In the genomic region with DNA sequence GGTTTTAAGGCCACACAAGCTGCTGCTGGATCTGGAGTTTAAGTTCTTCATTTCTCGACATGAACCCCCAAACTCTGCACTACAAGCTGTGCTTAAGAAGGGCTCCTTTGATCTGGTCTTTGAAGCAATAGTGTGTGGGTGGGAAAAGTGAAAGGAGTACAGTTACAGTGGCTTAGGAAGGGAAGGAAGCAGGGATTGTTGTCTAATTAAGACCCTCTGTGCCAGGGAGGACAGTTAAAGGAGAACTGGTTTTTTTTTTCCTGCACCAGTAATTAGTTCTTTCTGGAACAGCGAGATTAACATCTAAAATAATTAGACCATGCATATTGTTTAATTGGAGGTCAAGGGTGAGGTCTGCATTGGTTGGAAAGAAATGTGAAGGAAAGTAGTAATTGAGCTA, we compare ENCODE assay signal across 13 mouse cellular contexts. TPM values are rescaled to one million over a fixed set of nuclear protein-coding genes. Genes with fewer than 3 reads are reported as not detected.
DNase-seq lines count a peak whose midpoint lies in the region; ATAC-seq and TF ChIP-seq lines count a peak whose summit lies in the region.
"Had no signal": no experiment of that assay in that cellular context is flagged by ENCODE, and none has a peak within 500 bp of the region (broad histone marks: within the 10 kb centered on the region; RNA-seq: fewer than 3 reads in every experiment).

No protein-coding gene starts in this region.

- peaks cover 50% of the 10 kb centered on the region for H3K4me1 ChIP-seq in liver, adult 2 months (ENCODE audit: control insufficient read depth, insufficient read depth, low read length)
- no peaks in the 10 kb centered on the region for H3K4me1 ChIP-seq in intestine, postnatal 0 days (replicated peaks; ENCODE audit: control insufficient read depth, insufficient read depth, low read length)

- no peaks in the 10 kb centered on the region for H3K27me3 ChIP-seq in liver, adult 2 months (ENCODE audit: control insufficient read depth, insufficient read depth, low read length)
- H3K27me3 ChIP-seq in intestine, postnatal 0 days (replicated peaks; ENCODE audit: control insufficient read depth, insufficient read depth, low read length), result no peaks in the 10 kb centered on the region
- H3K27me3 ChIP-seq: limb, embryonic 12.5 days; midbrain, embryonic 15.5 days had no signal

- no peaks in the 10 kb centered on the region for H3K9me3 ChIP-seq in intestine, postnatal 0 days (ENCODE audit: control insufficient read depth)
- H3K9me3 ChIP-seq: limb, embryonic 12.5 days; midbrain, embryonic 15.5 days had no signal

- no peak for TF ChIP-seq POLR2A in liver, adult 2 months (IDR thresholded peaks at IDR 0.05; ENCODE audit: extremely low read depth, insufficient read depth, low read length)

- H3K27ac ChIP-seq in liver, adult 2 months (replicated peaks; ENCODE audit: insufficient read depth, low read depth, low read length), result peak overlapping the region; percentile 73
- H3K27ac ChIP-seq in intestine, postnatal 0 days (ENCODE audit: low read depth, low read length), result no peak overlapping the region
- H3K27ac ChIP-seq: layer of hippocampus, adult 2 months; limb, embryonic 12.5 days; midbrain, embryonic 15.5 days had no signal

- no peak overlapping the region for H3K4me2 ChIP-seq in intestine, postnatal 0 days (replicated peaks; ENCODE audit: low read depth)
- H3K4me2 ChIP-seq: limb, embryonic 12.5 days; midbrain, embryonic 15.5 days had no signal

- WGBS in liver, adult 2 months, result 20% methylated on average over 2 of the region's 2 CpGs
- 54% methylated on average over 2 of the region's 2 CpGs for WGBS in intestine, postnatal 0 days

- peaks cover 22% of the 10 kb centered on the region for H3K36me3 ChIP-seq in liver, adult 2 months (ENCODE audit: control insufficient read depth, insufficient read depth, low read length)
- peaks cover 22% of the 10 kb centered on the region; the same call in 1 of the 2 replicates for H3K36me3 ChIP-seq in intestine, postnatal 0 days (ENCODE audit: control insufficient read depth, insufficient read depth)
- H3K36me3 ChIP-seq: midbrain, embryonic 15.5 days had no signal

- no peak overlapping the region for H3K4me3 ChIP-seq in liver, adult 2 months (ENCODE audit: insufficient read depth, low read depth, low read length)
- H3K4me3 ChIP-seq in intestine, postnatal 0 days (ENCODE audit: low read depth, low read length), result no peak overlapping the region
- H3K4me3 ChIP-seq: layer of hippocampus, adult 2 months; limb, embryonic 12.5 days; midbrain, embryonic 15.5 days had no signal

- no peak for TF ChIP-seq CTCF in liver, adult 2 months (IDR thresholded peaks at IDR 0.05; ENCODE audit: low read depth, low read length)
- no peak for TF ChIP-seq CTCF in intestine, postnatal 0 days (IDR thresholded peaks at IDR 0.05; ENCODE audit: low read depth)

- no peak for ATAC-seq in intestine, postnatal 0 days
- ATAC-seq: midbrain, embryonic 15.5 days had no signal

- H3K79me2 ChIP-seq in liver, adult 2 months (ENCODE audit: control insufficient read depth, insufficient read depth, low read length), result peaks cover 65% of the 10 kb centered on the region

- DNase-seq in embryo, embryonic 11 days, result peak; percentile 19
- DNase-seq in embryo, embryonic 9.5 days (ENCODE audit: extremely low spot score), result no peak
- DNase-seq in liver, adult 2 months (ENCODE audit: extremely low read depth, low read depth, low spot score), result no peak
- DNase-seq in liver, result no peak
- peak; percentile 11 for DNase-seq in forelimb bud, embryonic 11.5 days (ENCODE audit: low read depth, low spot score)
- DNase-seq in retina, embryonic 14.5 days (ENCODE audit: low spot score), result peak; percentile 69
- no peak for DNase-seq in right cerebral cortex, postnatal 4 days
- DNase-seq: cerebellum, adult 9-11 months; right cerebral cortex, postnatal 25 days had no signal

- no peak overlapping the region for H3K9ac ChIP-seq in liver, adult 2 months (ENCODE audit: low read depth, low read length)
- H3K9ac ChIP-seq in intestine, postnatal 0 days (ENCODE audit: low read depth, low read length), result no peak overlapping the region
- H3K9ac ChIP-seq: limb, embryonic 12.5 days; midbrain, embryonic 15.5 days had no signal

RNA-seq across cellular contexts. Expression of a gene that starts 11.2 kb away (rescaled TPM):
- 29.7 and 32.4 TPM in 2 replicates for total RNA-seq in liver, adult 2 months (2014; rRNA removed)
- 13.4 and 22.1 TPM in 2 replicates for polyA plus RNA-seq in liver, adult 2 months (2012; rRNA removed)
- polyA plus RNA-seq in intestine, postnatal 0 days (2015; fragmentation: Nextera tagmentation; extraction: Ambion mirVana), result 42.0 and 55.0 TPM in 2 replicates

Comparison
In these comparisons a context has a peak if more than half of its experiments do, and no peak if none do; other contexts are left out.
1. DNase-seq: peak in embryo, embryonic 11 days (single experiment), forelimb bud, embryonic 11.5 days (single experiment) and retina, embryonic 14.5 days (single experiment); none in embryo, embryonic 9.5 days (single experiment), liver, adult 2 months (single experiment), liver (single experiment) and right cerebral cortex, postnatal 4 days (single experiment).